Mouse (Mus musculus): ENCODE results near the gene Xpo4. TPM values are rescaled to one million over a fixed set of nuclear protein-coding genes. Genes with fewer than 3 reads are reported as not detected.
A peak's percentile ranks its signal among the peaks of the same experiment; 100 is the strongest.
"Not testable (repeated sequence)": the region's sequence is repeated elsewhere in the genome, so short reads cannot be mapped to it uniquely, and the experiment has no call there.

The Xpo4 gene
- total RNA-seq (2021) (10 to 100 TPM; 28.5 to 33.6 TPM), polyA plus RNA-seq (2012; rRNA removed) (2.3 and 3.2 TPM in 2 replicates)
- long read RNA-seq, full-length matches to known transcripts: 1 of 2 reads
- long read RNA-seq, partial matches to known transcripts: 1 of 2 reads
- long read RNA-seq, other reads (novel, unspliced or antisense): 0 of 2 reads

DNA sequence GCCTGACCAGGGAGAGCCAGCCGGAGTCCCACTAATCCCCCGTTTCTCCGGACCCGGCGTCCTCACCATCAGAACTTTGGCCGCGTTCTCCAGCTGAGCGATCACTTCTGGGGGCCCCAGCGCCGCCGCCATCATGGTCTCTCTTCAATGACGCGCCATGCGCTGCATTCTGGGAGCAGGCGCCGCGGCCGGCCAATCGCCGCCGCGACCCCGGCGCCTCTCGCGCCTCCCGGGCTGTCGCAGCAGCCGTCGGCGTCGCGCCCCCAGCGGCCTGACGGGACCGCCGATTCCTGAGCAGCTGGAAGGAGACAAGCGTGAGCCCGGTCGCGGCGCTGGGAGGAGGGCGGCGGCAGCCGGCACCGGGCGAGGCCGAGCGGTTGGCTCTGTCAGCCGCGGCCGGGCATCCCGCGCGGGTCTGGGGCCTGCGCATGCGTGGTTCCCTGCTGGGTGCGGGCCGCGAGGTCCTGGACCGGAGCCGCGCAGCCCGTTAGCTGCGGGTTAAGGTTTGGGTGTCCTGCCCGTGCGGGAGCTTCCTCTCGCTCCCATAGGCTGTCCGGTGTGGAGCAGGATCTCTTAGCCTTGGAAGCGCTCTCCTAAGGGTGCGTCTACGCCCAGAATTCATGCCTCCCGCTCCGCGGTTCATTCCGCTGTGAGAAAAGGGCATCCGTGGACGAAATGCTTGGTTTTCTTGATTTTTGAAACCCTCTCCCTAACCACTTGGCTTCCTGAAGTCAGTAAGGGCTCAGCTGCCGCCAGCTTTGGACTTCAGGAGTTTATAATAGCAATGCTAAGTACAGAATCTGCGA is at the start of gene Xpo4:
TSS of gene Xpo4 (minus strand) at position 609 of the 806 bp plus-strand sequence.
- DNase-seq: peak; percentile 92

- no peak for DNase-seq
Observed at GRCm38 (mm10) chr14:57712884-57713283, 47.7 kb upstream of the Xpo4 start.

GRCm38 (mm10) chr14:57711059-57711458 is 45.8 kb upstream of the Xpo4 start:
- no peak for DNase-seq

- no peak for DNase-seq
Observed at GRCm38 (mm10) chr14:57709171-57709570, 43.9 kb upstream of the Xpo4 start.

GRCm38 (mm10) chr14:57708580-57708979 is 43.4 kb upstream of the Xpo4 start:
- DNase-seq: peak; percentile 39

GRCm38 (mm10) chr14:57707100-57707893 is 42.1 kb upstream of the Xpo4 start:
- peak; percentile 66 for DNase-seq

DNA sequence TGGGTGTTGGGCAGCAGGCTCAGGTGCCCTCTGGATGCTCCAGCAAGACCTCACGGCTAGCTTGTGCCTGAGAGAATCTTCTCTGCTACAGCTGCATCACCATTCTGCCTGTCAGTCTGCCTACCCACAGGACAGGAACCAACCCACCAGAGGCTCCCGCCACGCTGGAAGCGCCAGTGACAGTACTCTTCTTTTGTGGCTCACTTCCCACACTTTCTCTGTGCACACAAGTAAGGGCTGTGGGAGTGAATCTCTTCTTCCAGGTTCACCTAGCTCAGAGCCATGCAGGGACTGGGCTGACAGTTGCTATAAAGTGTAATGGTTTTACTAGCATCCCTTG is 41.5 kb upstream of the Xpo4 start:
- no peak for DNase-seq

GRCm38 (mm10) chr14:57705759-57706158 is 40.5 kb upstream of the Xpo4 start:
- no peak for DNase-seq

- no peak for DNase-seq
Observed at GRCm38 (mm10) chr14:57705075-57705474, 39.8 kb upstream of the Xpo4 start.

DNA sequence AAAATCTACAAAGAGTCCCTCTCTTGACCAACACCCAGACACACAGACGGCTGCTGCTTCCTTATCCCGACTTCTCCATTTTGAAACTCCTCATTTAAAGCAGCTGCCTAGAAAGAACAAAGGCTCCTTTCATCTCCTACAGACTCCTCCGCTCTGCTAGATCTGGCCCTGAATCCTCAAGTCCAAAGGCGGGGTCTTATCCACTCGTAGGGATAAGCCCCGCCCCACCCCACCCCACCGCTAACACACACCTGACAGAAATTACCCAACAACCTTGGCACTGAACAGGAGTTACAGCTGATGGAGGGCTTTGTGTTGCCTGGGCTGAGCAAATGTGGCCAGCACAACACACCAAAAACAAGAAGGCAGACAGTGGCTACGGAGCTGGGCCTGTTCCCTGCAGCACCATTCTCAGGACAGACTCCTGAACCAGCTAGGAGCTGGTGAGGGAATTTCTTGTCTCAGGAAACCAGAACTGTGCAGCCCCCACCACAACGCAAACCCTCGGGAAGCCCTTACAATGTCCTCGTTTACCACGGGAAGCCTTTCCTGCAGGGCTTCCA is 36.8 kb upstream of the Xpo4 start:
- no peak for DNase-seq

- no peak for DNase-seq
Observed at GRCm38 (mm10) chr14:57699461-57699970, 34.3 kb upstream of the Xpo4 start.

- DNase-seq: no peak
Observed at GRCm38 (mm10) chr14:57699016-57699415, 33.8 kb upstream of the Xpo4 start.

GRCm38 (mm10) chr14:57696066-57696465 is 30.8 kb upstream of the Xpo4 start:
- DNase-seq: no peak

DNA sequence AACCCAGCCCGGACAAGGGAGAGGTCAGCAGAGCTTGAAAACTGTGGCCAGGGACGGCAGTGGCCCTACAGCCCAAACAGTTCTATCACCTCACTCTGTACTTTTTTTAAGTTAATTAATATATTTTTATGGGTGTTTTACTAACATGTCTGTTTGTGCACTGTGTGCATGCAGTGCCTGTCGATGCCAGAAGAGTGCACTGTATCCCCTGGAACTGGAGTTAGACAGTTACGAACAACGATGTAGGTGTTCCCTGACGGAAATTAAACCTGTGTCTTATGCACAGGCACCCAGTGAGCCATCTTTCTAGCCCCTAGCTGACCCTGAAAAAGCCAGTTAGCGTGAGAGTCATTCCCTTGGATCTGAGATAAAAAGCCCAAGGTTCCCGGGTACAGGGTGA is 30.3 kb upstream of the Xpo4 start:
- no peak for DNase-seq

- DNase-seq: no peak
Observed at GRCm38 (mm10) chr14:57694246-57694645, 29.0 kb upstream of the Xpo4 start.

DNA sequence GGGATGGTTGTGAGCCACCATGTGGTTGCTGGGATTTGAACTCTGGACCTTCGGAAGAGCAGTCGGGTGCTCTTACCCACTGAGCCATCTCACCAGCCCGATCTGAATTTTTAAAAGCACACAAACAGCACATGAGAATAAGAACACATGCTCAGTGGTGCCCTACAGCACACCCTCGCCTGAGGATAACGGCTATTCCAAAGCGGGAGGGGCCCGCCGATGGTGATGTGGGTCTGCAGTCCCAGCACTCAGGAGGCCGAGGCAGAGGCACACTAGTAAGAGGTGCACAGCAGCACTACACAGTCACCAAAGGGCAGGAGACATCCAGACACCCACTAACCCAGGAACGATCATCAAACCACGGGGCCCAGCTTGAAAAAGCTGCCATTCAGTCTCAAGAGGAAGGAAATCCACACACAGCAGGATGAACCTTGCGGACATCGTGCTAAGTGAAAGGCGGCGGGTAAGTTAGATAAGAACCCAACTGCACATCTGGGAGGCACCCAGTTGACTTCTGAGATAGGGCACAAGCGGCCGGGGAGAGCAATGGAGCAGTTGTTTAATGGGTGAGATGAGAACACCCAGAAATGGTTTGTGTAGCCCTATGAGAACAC is 27.4 kb upstream of the Xpo4 start:
- no peak for DNase-seq

- DNase-seq: no peak
Observed at GRCm38 (mm10) chr14:57691316-57691715, 26.1 kb upstream of the Xpo4 start.

DNA sequence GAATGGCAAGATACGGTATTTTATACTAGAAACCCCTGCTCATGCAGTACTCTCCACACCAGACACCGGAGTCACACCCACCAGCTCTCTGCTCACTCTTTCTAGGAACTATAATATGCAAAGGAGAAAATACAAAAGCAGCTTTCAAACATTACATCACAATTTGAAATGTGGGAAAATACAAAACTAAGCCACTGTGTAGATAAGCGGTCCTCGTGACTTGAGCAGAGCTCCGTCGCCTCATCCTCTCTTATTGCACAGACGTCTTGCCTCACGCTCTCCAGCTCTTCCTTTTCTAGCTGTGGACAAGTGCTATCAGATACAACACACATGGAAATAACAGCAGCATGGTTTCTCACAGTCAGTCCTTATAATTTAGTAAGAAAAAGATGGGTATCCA is 25.5 kb upstream of the Xpo4 start:
- DNase-seq: no peak

DNA sequence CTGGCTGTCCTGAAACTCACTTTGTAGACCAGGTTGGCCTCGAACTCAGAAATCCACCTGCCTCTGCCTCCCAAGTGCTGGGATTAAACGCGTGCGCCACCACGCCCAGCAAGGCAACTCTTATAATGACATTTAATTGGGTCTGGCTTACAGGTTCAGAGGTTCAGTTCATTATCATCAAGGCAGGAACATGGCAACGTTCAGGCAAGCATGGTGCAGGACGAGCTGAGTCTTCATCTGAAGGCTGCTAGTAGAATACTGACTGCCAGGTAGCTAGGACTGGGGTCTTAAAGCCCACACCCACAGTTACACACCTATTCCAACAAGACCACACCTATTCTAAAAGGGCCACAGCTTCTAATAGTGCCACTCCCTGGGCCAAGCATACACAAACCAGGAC is 22.8 kb upstream of the Xpo4 start:
- DNase-seq: not testable (repeated sequence)

- no peak for DNase-seq
Observed at GRCm38 (mm10) chr14:57687441-57687840, 22.2 kb upstream of the Xpo4 start.

GRCm38 (mm10) chr14:57686647-57687046 is 21.4 kb upstream of the Xpo4 start:
- no peak for DNase-seq

- peak; percentile 44 for DNase-seq
Observed at GRCm38 (mm10) chr14:57684579-57684978, 19.3 kb upstream of the Xpo4 start.

Data from adrenal gland, adult 2 months (tissue).